Mouse (Mus musculus): ENCODE data around the gene Lingo1.

Lingo1 gene

DNA sequence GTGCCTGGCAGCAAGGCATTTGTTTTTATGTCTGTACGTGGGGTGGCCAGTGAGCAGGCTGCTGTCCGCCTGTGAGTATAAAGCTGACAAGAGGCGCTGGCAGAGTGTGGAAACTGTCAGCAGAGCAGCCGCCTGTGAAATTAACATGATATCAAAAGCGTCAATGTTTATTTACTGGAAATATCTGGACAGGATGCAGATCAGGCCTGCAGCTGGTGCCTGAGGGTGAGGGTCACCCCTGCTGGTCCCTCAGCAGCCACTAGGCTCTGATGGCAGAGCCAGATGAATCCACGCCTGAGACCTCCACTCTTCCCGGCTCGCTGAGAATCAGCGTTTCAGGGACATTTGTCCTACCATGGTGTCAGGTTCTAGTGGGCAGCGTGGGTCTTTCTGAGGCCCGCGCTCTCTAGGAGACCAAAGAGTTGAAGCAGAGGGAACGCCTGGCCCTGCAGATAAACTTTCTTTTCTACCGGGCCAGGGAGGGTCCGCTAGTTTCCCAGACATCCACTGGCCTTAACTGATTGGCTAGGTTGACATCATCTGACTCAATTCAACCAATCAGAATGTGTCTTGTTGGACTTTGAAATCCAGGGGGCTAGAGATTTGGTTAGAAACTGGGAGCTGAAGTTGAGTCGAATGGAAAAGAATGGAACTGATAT, 190.1 kb downstream of the Lingo1 start:
- in situ Hi-C loops (cut with MseI, MboI) = no loop called here

DNA sequence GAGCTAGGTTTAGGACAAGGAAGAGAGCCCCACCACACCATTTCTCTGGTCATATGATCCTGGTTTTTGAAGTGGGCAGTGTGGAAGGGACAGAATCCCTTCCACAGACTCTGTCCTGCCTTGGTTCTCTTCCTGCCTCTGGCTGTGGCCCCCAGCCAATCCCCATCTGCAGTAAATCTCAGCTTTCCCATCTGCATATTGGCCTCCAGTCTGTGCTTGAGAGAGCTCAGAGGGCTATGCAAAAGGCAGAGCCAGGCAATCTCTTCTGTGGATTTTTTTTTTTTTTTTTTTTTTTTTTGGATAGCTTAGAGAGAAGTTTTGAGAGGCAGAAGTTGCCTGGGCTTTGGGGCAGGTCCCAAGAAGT, 190.8 kb downstream of the Lingo1 start:
- in situ Hi-C loops (cut with MseI, MboI) = no loop called here

DNA sequence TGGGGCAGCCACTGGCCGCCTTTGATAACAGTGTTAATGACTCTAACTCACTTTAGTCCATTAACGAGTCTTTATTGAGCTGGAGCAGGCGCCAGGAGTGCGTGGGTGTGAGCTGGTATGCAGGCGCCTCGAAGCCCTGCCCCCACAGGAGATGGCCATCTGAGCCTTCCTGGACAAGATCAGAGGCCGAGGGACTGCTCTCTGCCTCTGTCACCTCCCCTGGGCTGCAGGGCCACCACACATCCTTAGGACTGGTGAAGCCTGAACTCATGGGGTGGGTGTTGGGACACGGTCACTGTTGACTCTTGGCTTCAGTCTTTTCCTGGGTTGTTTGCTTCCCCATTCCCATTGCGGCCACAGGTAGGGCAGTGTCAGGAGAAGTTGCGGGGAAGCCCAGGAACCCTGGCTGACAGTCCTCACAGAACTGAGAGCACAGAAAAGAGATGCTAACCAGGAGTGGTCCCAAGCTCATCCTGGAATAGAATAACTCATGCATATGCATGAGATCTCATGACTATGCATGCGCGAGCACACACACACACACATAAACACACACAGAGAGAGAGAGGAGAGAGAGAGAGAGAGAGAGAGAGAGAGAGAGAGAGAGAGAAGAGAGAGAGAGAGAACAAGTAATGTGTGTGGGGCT, 191.3 kb downstream of the Lingo1 start:
- in situ Hi-C loops (cut with MseI, MboI) = no loop called here

DNA sequence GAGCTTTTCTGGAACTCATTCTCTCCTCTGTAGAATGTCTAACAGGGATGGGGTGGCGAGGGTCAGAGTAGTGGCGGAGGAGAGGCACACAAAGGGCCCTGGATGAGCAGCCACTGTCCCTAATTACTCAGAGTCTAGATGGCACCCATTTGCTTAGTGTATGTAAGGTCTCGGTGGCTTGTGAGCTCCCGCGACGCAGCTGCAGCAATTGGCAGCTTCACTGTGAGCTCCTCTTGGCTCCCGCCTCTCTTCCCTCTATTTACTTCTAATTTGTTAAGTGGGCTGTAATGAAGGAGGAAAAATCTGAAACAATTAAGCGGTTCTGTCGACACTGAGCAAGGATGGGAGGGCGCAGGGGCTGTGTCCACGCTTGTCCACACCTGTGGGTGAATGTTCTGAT, 195.6 kb downstream of the Lingo1 start:
- in situ Hi-C loops (cut with MseI, MboI) = no loop called here

DNA sequence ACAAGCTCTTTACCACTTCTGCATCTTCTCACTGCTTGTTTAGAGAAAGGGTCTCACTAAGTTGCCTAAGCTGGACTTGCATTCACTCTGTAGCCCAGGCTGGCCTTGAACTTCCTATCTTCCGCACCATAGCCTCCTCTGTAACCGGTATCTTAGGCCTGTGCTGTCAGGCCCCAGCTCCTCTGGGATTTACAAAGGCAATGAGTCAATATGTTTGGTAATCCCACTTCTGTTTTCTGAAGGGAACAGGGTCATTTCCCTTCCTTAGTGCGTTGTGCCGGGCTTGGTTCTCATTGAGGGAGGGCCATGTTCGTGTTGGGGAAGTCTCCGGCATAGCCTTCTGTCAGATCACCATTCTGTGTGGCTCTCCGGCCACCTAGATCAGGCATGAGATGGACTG, 203.6 kb downstream of the Lingo1 start:
- in situ Hi-C loops (cut with MseI, MboI) = no loop called here

DNA sequence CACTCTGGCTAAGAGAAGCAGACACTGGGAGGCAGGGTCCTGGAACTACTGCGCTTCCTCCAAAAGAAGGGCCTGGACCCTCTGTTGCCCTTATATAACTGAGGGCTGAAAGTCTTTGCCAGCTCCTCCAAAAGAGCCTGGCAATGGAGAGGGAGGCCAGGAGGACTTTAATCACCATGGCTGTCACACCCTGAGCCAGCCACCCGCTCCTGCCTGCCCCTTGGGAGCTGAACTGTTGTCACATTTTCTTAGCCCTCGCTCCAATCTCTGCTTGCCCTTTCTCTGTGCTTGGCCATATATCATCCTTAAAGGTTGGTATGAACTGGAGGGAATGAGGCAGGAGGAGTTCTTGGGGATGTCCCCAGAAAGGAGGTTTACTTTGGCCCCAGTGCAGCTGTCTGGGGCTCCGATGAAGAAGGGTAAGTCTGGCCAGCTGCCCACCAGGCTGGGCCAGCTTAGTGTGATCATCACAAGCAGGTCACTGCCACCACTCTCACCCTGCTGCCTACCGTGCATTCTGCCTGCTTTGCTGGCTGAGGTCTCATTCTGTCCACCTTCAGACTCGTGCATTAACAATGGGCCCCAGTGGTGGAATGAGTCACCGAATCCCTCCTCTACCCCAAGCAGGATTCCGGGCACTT, 204.9 kb downstream of the Lingo1 start:
- in situ Hi-C loops (cut with MseI, MboI) = no loop called here

DNA sequence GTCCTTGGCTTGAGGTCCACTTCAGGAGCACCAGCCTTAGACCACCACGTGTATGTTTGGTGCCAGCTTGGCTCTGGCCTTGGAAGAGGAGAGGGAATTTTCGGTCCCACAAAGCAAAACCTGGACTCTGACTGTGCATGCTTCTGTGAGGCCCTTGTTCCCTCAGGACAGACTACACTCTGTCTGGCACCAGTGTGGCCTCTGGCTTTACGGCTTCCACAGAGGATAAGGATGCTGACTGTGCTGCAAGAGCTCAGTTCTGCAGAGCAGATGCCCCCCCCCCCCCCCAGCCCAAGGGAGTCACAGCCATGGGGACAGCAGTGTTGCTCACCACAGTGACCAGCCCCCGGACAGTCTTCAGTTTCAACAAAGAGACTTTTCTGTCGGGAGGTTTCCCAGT, 206.5 kb downstream of the Lingo1 start:
- in situ Hi-C loops (cut with MseI, MboI) = no loop called here

DNA sequence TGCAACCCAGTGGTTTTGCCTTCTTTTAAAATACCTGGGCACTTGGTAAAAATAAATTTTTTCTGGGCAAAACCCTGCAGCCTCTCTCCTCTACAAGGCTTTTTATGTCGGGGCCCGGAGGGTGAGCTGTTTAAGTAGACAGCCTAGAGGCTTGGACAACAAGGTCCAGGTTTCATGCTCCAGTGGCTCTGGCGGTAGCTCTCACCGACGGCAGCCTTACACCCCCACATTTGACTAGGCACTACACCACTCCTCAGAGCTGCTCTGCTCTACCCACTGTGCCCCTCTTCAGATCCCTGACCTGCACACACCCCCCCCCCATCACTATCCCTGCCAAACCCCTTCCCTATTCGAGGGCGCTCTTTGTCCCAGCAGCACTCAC, 212.2 kb downstream of the Lingo1 start:
- in situ Hi-C loops (cut with MseI, MboI) = no loop called here

DNA sequence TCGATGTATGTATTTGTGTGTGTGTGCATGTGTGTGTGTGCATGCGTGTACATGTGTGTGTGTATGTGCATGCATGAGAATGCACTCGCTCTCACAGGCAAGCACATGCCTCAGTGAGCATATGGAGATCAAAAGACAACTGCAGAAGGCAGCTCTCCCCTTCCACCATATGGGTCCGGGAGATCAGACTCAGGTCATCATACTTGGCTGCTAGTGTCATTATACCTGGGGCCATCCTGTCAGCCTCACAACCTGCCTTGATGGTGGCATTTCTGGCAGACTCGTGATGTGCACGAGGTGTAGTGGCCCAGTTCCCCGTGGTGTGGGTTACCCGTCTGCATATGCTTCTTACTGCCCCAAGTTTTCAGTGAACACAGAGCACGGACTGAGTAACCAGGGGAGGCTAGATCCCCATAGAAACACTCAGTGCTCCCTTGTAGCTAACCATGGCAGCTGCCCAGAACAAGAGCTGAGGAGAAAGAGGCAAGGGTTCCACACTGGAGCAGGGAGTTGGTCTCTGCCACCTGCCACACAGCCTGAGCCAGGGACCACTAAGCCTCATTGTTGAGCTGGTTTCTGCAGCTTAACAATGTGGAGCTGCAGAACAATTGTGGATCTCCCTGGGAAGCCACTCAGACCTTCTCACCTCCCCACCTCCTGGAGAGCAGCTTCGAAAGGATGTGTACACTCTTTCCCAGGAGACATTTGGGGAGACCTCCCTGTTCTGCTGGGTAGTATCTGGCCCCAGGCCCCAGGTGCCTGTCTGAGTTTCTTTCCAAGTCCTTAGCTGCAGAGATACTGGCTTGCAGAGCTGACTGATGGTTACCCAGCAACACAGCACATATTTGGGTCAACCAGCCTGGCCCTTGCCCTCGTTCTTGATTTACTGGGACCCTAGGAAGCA, 212.9 kb downstream of the Lingo1 start:
- in situ Hi-C loops (cut with MseI, MboI) = no loop called here

DNA sequence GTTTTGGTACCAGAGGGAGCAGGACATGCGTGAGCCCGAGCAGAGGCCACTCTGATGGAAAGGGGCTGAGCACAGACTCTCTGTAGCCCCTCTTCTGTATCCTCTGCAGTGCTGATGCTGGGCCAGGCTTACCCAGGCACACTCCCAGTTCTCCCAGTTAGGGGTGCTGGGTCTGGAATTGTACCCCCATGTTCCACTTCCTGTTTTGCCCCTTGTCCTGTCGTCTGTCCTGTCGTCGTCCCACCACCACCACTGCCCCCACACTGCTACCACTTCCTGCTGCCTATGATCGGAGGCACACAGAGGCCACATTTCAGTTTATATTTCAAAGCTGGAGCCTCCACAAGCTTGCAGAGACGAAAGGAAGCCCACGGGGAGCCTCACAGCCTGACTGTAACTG, 213.6 kb downstream of the Lingo1 start:
- in situ Hi-C loops (cut with MseI, MboI) = no loop called here

DNA sequence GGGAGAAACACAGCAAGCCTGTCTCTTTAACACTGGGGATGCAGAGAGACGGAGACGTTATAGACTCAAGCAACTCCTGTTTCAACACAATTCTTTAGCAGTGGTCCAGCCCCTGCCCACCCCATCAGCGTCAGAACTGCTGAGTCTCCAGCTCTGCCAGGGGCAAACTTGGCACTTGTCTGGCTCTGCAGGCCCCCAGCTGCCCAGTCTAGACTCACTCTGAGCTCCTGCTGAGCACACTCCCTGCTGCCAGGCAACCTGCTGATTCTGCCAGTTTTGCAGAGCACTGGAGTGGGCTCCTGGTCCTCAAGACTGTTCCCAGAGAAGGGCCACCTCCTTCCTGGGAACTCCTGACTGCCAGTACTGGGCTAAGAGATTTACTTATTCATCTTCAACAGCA, 214.6 kb downstream of the Lingo1 start:
- in situ Hi-C loops (cut with MseI, MboI) = no loop called here

DNA sequence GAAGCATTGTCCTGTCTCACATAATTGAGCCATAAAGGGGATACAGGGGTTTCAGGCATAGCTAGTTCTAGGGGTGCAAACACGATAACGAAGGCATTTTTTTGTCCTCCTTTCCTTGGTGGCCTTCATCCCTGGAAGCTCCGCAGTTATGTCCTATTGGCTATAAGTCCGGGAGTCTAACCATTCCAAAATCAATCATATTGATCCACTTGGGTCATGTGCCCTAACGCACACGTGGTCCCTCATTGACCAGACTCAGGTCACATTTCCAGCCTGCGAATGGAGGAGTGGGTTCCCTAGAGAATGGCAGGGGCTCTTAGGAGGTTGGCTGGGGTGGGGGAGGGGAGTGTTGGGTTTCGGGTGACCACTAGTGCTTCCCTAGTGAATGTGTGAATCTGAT, 215.3 kb downstream of the Lingo1 start:
- in situ Hi-C loops (cut with MseI, MboI) = no loop called here

DNA sequence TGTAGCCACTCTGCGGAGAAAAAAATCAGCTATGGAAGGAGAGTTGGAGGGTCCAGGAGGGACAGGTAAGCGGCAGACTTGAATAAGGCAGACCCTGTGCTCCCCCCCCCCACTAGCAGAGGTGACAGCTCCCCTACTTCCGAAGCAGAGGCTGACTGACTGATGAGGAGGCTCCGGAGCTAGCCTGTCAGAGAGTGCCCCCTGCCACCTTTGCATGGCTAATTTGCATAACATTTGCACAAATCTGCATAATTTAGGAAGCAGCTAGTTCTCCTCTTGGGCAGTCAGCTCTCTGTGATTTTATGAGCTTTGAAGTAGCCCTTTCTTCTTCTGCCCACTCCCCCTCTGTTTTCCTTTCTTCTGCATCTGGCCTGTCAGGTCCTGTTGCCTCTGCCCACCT, 216.2 kb downstream of the Lingo1 start:
- in situ Hi-C loops (cut with MseI, MboI) = no loop called here

DNA sequence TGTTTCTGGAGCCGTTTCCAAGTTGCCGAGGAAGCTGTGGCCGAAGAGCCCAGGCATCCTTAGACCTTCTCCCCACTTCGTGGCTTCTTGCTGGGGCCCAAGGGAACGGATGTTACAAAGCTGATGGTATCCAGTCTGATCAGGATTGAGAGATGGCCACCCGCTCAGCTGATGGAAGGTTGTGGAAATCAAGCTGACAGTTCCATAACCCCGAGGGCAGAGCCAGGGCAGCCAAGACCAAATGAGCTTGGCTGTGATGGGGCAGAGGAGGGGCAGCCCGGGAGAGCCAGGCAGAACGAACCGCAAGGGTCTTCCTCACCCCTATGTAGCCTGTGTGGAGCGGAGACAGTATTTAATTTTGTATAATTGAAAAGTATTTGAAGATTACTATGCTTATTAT, 218.9 kb downstream of the Lingo1 start:
- in situ Hi-C loops (cut with MseI, MboI) = no loop called here

DNA sequence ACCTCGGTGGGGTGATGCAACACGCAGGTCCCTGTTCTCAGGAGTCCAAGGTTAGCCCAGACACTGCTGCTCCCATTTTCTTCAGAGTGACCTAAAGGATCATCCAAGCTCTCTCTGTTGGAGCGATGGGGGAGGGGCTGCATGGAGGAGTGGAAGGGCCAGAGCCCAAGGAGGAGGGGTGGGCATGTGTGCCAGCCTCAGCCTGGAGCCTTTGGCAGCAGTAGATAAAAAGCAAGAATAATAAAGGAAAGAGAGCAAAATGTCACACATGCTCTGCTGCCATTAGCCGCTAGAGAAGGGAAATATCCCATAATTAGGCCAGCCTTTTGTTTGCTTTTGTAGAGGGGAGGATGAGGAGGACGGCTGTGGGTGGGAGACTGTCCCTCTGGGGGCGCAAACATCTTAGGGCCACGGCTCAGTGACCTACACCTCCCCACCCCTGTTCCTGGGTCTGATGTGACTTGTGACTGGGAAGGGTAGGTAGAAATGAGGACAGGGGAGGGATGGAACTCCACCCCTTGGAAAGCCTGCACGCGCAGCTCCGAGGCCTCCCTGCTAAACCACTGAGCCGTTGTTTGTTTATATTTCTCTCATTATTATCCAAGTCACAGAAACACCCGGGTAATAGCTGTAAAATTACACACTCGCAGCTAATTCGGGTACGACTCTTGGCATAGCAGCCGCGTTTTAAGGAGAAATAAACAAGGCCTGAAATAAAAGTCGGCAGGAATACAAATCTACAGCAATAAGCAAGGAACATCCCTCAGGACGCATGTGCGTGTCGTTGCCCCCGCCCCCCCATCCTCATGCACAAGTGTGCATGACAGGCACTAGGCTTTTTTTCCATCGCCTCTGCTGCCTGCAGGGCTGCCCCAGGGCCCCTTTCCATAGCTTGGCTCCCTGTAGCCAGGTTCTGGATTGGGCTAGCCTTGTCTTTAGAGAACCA, 223.5 kb downstream of the Lingo1 start:
- in situ Hi-C loops (cut with MseI, MboI) = no loop called here
